Mouse (Mus musculus) stomach, postnatal 0 days (tissue): Measurements from ENCODE around the gene Sbk1.

ENCODE experiments used
- CTCF ChIP-seq: IDR thresholded peaks from 2 replicates; pipeline ENCODE4 v1.5.1; 2016; ENCODE audit warnings: antibody characterized with exemption, low read depth, mild to moderate bottlenecking, moderate library complexity
- EP300 ChIP-seq: optimal IDR thresholded peaks from 2 replicates; pipeline ENCODE3; 2016; ENCODE audit warnings: antibody characterized with exemption

- TF ChIP-seq EP300 (no peak), CTCF (no peak)
Observed at GRCm38 (mm10) chr7:126251698-126252097, 20.7 kb upstream of the Sbk1 start.
